13 mouse cellular contexts compared by ENCODE assay signal in the genomic region with DNA sequence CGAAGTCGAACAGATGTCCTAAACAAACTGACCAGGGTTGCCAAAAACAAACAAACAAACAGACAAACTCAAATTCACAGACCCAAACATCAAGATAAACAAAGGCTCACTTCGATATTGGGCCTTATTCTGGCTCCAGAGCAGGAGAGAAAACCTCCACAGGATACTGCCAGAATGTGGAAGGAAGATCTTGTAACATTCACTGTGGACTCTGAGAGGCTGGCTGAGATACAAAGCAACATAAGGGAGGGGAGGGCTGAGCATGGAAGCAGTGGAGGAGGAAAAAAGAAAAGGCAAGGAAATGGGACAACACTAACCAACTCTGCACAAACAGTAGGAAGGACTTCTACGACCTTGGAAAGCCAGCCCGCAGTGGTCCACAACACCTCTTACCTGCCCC. TPM values are rescaled to one million over a fixed set of nuclear protein-coding genes. Genes with fewer than 3 reads are reported as not detected.
DNase-seq lines count a peak whose midpoint lies in the region; ATAC-seq and TF ChIP-seq lines count a peak whose summit lies in the region.
"Had no signal": no experiment of that assay in that cellular context is flagged by ENCODE, and none has a peak within 500 bp of the region (broad histone marks: within the 10 kb centered on the region; RNA-seq: fewer than 3 reads in every experiment).

No protein-coding gene starts in this region.

- no peaks in the 10 kb centered on the region for H3K79me2 ChIP-seq in heart, adult 2 months (replicated peaks; ENCODE audit: control insufficient read depth, insufficient read depth, low read length)

- no peak overlapping the region for H3K9ac ChIP-seq in heart, adult 2 months (ENCODE audit: low read depth, low read length)
- H3K9ac ChIP-seq in stomach, embryonic 15.5 days, result no peak overlapping the region
- no peak overlapping the region for H3K9ac ChIP-seq in stomach, postnatal 0 days (ENCODE audit: low read length)
- no peak overlapping the region for H3K9ac ChIP-seq in hindbrain, postnatal 0 days (replicated peaks; ENCODE audit: low read length)
- H3K9ac ChIP-seq in liver, embryonic 11.5 days (ENCODE audit: low read depth, low read length), result no peak overlapping the region
- H3K9ac ChIP-seq: liver, embryonic 15.5 days had no signal

- H3K4me1 ChIP-seq in heart, embryonic 10.5 days, result peaks cover 14% of the 10 kb centered on the region
- peaks cover 2% of the 10 kb centered on the region for H3K4me1 ChIP-seq in heart, adult 2 months (ENCODE audit: control insufficient read depth, insufficient read depth, low read length)
- peaks cover 8% of the 10 kb centered on the region; the same call in 1 of the 2 replicates for H3K4me1 ChIP-seq in stomach, embryonic 15.5 days
- peaks cover 2% of the 10 kb centered on the region; the same call in 1 of the 2 replicates for H3K4me1 ChIP-seq in stomach, postnatal 0 days (replicated peaks; ENCODE audit: control insufficient read depth, insufficient read depth)
- no peaks in the 10 kb centered on the region for H3K4me1 ChIP-seq in hindbrain, postnatal 0 days (ENCODE audit: insufficient read depth, low read length)
- H3K4me1 ChIP-seq in liver, embryonic 11.5 days (replicated peaks; ENCODE audit: control insufficient read depth, insufficient read depth, low read length), result 0 out of 2 replicates have a peak, but pooled peaks cover 3% of the 10 kb centered on the region

- no peak for TF ChIP-seq EP300 in heart, adult 2 months (IDR thresholded peaks at IDR 0.05; ENCODE audit: insufficient read depth, low read depth, low read length)
- TF ChIP-seq EP300 in stomach, postnatal 0 days (optimal IDR thresholded peaks at IDR 0.05), result no peak

- no peak overlapping the region for H3K27ac ChIP-seq in heart, embryonic 10.5 days
- H3K27ac ChIP-seq in heart, adult 2 months, result no peak overlapping the region
- H3K27ac ChIP-seq in stomach, embryonic 15.5 days, result no peak overlapping the region
- H3K27ac ChIP-seq in stomach, postnatal 0 days (replicated peaks), result no peak overlapping the region
- H3K27ac ChIP-seq in hindbrain, postnatal 0 days, result no peak overlapping the region
- no peak overlapping the region for H3K27ac ChIP-seq in liver, embryonic 11.5 days (ENCODE audit: low read depth, low read length)
- H3K27ac ChIP-seq: layer of hippocampus, adult 2 months; liver, embryonic 15.5 days had no signal

- intact Hi-C loops in heart, adult 2 months (cut with DNase I), result no loop called here

- no peak for ATAC-seq in stomach, embryonic 15.5 days (ENCODE audit: insufficient read depth, low FRiP score, low read depth)
- no peak for ATAC-seq in stomach, postnatal 0 days (ENCODE audit: low FRiP score, low TSS enrichment)
- no peak for ATAC-seq in hindbrain, postnatal 0 days
- ATAC-seq in liver, embryonic 11.5 days (replicated peaks; ENCODE audit: low FRiP score), result no peak

- no peak for DNase-seq in heart, embryonic 10.5 days (ENCODE audit: low spot score)
- DNase-seq in heart, adult 2 months, result no peak
- DNase-seq in stomach, postnatal 0 days (ENCODE audit: low spot score), result no peak
- DNase-seq in hindbrain, postnatal 0 days (ENCODE audit: low spot score), result no peak
- DNase-seq in right cerebral cortex, postnatal 25 days, result peak; percentile 32
- DNase-seq in liver, embryonic 11.5 days (ENCODE audit: low spot score), result no peak
- DNase-seq in urinary bladder, postnatal 14 days (ENCODE audit: low spot score), result no peak
- DNase-seq: heart, postnatal 4 days had no signal

- no peaks in the 10 kb centered on the region for H3K27me3 ChIP-seq in heart, embryonic 10.5 days (ENCODE audit: insufficient read depth, poor library complexity, severe bottlenecking)
- no peaks in the 10 kb centered on the region for H3K27me3 ChIP-seq in heart, adult 2 months (ENCODE audit: control insufficient read depth, insufficient read depth, low read length)
- no peaks in the 10 kb centered on the region for H3K27me3 ChIP-seq in stomach, embryonic 15.5 days (replicated peaks)
- no peaks in the 10 kb centered on the region for H3K27me3 ChIP-seq in stomach, postnatal 0 days (ENCODE audit: control insufficient read depth, insufficient read depth, low read length)
- no peaks in the 10 kb centered on the region for H3K27me3 ChIP-seq in hindbrain, postnatal 0 days (ENCODE audit: insufficient read depth, low read length)
- no peaks in the 10 kb centered on the region for H3K27me3 ChIP-seq in liver, embryonic 11.5 days (replicated peaks; ENCODE audit: control insufficient read depth, insufficient read depth, low read length)

- no peak for TF ChIP-seq POLR2A in heart, adult 2 months (IDR thresholded peaks at IDR 0.05; ENCODE audit: insufficient read depth, low read depth, low read length)

- peak overlapping the region; percentile 87; the same call in 1 of the 2 replicates for H3K4me3 ChIP-seq in heart, embryonic 10.5 days
- H3K4me3 ChIP-seq in heart, adult 2 months, result no peak overlapping the region
- no peak overlapping the region for H3K4me3 ChIP-seq in stomach, embryonic 15.5 days (replicated peaks)
- no peak overlapping the region for H3K4me3 ChIP-seq in stomach, postnatal 0 days (ENCODE audit: low read depth, low read length)
- H3K4me3 ChIP-seq in hindbrain, postnatal 0 days (ENCODE audit: low read length), result peak overlapping the region; percentile 64; the same call in 1 of the 2 replicates
- H3K4me3 ChIP-seq in liver, embryonic 11.5 days (ENCODE audit: low read depth, low read length), result no peak overlapping the region
- H3K4me3 ChIP-seq: liver, embryonic 15.5 days had no signal

- WGBS in heart, embryonic 10.5 days, result 84% methylated on average over 5 of the region's 5 CpGs
- 85% methylated on average over 5 of the region's 5 CpGs for whole genome bisulfite sequencing in heart, adult 2 months
- WGBS in stomach, embryonic 15.5 days, result 86% methylated on average over 5 of the region's 5 CpGs
- 73% methylated on average over 5 of the region's 5 CpGs for WGBS in stomach, postnatal 0 days
- WGBS in hindbrain, postnatal 0 days, result 79% methylated on average over 5 of the region's 5 CpGs
- WGBS in liver, embryonic 11.5 days, result 81% methylated on average over 5 of the region's 5 CpGs

- 0 out of 2 replicates have a peak overlapping the region, but pooled peaks have one; percentile 99 for H3K4me2 ChIP-seq in stomach, embryonic 15.5 days
- H3K4me2 ChIP-seq in stomach, postnatal 0 days (replicated peaks; ENCODE audit: low read depth), result no peak overlapping the region
- peak overlapping the region; percentile 82 for H3K4me2 ChIP-seq in hindbrain, postnatal 0 days (ENCODE audit: low read depth, low read length)
- H3K4me2 ChIP-seq in liver, embryonic 11.5 days, result no peak overlapping the region

- H3K9me3 ChIP-seq in heart, embryonic 10.5 days, result peaks cover 2% of the 10 kb centered on the region; the same call in 1 of the 2 replicates
- H3K9me3 ChIP-seq in stomach, embryonic 15.5 days, result no peaks in the 10 kb centered on the region
- no peaks in the 10 kb centered on the region for H3K9me3 ChIP-seq in stomach, postnatal 0 days (ENCODE audit: control insufficient read depth, low read length)
- H3K9me3 ChIP-seq in hindbrain, postnatal 0 days (ENCODE audit: low read length), result peaks cover 5% of the 10 kb centered on the region
- H3K9me3 ChIP-seq in liver, embryonic 11.5 days (ENCODE audit: control insufficient read depth, low read length), result no peaks in the 10 kb centered on the region
- H3K9me3 ChIP-seq: liver, embryonic 15.5 days had no signal

- peaks cover 14% of the 10 kb centered on the region for H3K36me3 ChIP-seq in heart, embryonic 10.5 days
- no peaks in the 10 kb centered on the region for H3K36me3 ChIP-seq in heart, adult 2 months (ENCODE audit: control insufficient read depth, insufficient read depth, low read length)
- H3K36me3 ChIP-seq in stomach, embryonic 15.5 days, result peaks cover 6% of the 10 kb centered on the region; the same call in 1 of the 2 replicates
- no peaks in the 10 kb centered on the region for H3K36me3 ChIP-seq in stomach, postnatal 0 days (ENCODE audit: control insufficient read depth, insufficient read depth, low read length)
- peaks cover 12% of the 10 kb centered on the region; the same call in 1 of the 2 replicates for H3K36me3 ChIP-seq in hindbrain, postnatal 0 days (ENCODE audit: insufficient read depth, low read length)
- H3K36me3 ChIP-seq in liver, embryonic 11.5 days (ENCODE audit: control insufficient read depth, insufficient read depth, low read length), result peaks cover 9% of the 10 kb centered on the region
- H3K36me3 ChIP-seq: liver, embryonic 15.5 days had no signal

- no peak for TF ChIP-seq CTCF in heart, adult 2 months (IDR thresholded peaks at IDR 0.05)
- no peak for TF ChIP-seq CTCF in stomach, postnatal 0 days (IDR thresholded peaks at IDR 0.05; ENCODE audit: low read depth)
- no peak for TF ChIP-seq CTCF in hindbrain, postnatal 0 days (IDR thresholded peaks at IDR 0.05; ENCODE audit: low read depth)

RNA-seq across cellular contexts. Expression of a gene that starts 24.3 kb away (rescaled TPM):
- polyA plus RNA-seq in heart, embryonic 10.5 days (2016; fragmentation: Nextera tagmentation; extraction: Ambion mirVana), result 10.7 and 10.8 TPM in 2 replicates
- 1 to 10 TPM in 1 of 2 experiments, under 1 TPM in 1; 0.73 to 1.1 TPM for total RNA-seq in heart, adult 2 months (2021)
- 1.1 TPM in 2 replicates for polyA plus RNA-seq in heart, adult 2 months (2012; rRNA removed)
- 5.6 and 6.8 TPM in 2 replicates for polyA plus RNA-seq in stomach, embryonic 15.5 days (2015; fragmentation: Nextera tagmentation; extraction: Ambion mirVana)
- polyA plus RNA-seq in stomach, postnatal 0 days (2015; fragmentation: Nextera tagmentation; extraction: Ambion mirVana), result 1.3 and 1.7 TPM in 2 replicates
- 17.3 and 18.1 TPM in 2 replicates for total RNA-seq in hindbrain, postnatal 0 days (2014; rRNA removed)
- polyA plus RNA-seq in hindbrain, postnatal 0 days (2015; fragmentation: Nextera tagmentation; extraction: Ambion mirVana), result 19.6 and 20.0 TPM in 2 replicates
- 4.4 and 5.1 TPM in 2 replicates for polyA plus RNA-seq in liver, embryonic 11.5 days (2014; fragmentation: Nextera tagmentation; extraction: Ambion mirVana)

RNA-seq across cellular contexts. Expression of a gene that starts 39.5 kb away (rescaled TPM):
- 11.7 and 13.6 TPM in 2 replicates for polyA plus RNA-seq in heart, embryonic 10.5 days (2016; fragmentation: Nextera tagmentation; extraction: Ambion mirVana)
- total RNA-seq in heart, adult 2 months (2021), result 1 to 10 TPM; 4.9 to 5.2 TPM
- polyA plus RNA-seq in heart, adult 2 months (2012; rRNA removed), result 1.1 and 2.9 TPM in 2 replicates
- 12.5 and 14.7 TPM in 2 replicates for polyA plus RNA-seq in stomach, embryonic 15.5 days (2015; fragmentation: Nextera tagmentation; extraction: Ambion mirVana)
- polyA plus RNA-seq in stomach, postnatal 0 days (2015; fragmentation: Nextera tagmentation; extraction: Ambion mirVana), result 5.9 and 6.4 TPM in 2 replicates
- total RNA-seq in hindbrain, postnatal 0 days (2014; rRNA removed), result 10.7 and 14.8 TPM in 2 replicates
- 17.1 and 17.2 TPM in 2 replicates for polyA plus RNA-seq in hindbrain, postnatal 0 days (2015; fragmentation: Nextera tagmentation; extraction: Ambion mirVana)
- 7.9 and 9.8 TPM in 2 replicates for polyA plus RNA-seq in liver, embryonic 11.5 days (2014; fragmentation: Nextera tagmentation; extraction: Ambion mirVana)

RNA-seq across cellular contexts. Expression of a gene that starts 44.3 kb away (rescaled TPM):
- polyA plus RNA-seq in heart, embryonic 10.5 days (2016; fragmentation: Nextera tagmentation; extraction: Ambion mirVana), result not detected in 2 replicates
- total RNA-seq in heart, adult 2 months (2021), result not detected
- polyA plus RNA-seq in heart, adult 2 months (2012; rRNA removed), result not detected in 2 replicates
- not detected in 2 replicates for polyA plus RNA-seq in stomach, embryonic 15.5 days (2015; fragmentation: Nextera tagmentation; extraction: Ambion mirVana)
- 0.02 TPM in 1 of 2 replicates, not detected in the other for polyA plus RNA-seq in stomach, postnatal 0 days (2015; fragmentation: Nextera tagmentation; extraction: Ambion mirVana)
- 0.04 and 0.10 TPM in 2 replicates for total RNA-seq in hindbrain, postnatal 0 days (2014; rRNA removed)
- 0.03 TPM in 1 of 2 replicates, not detected in the other for polyA plus RNA-seq in hindbrain, postnatal 0 days (2015; fragmentation: Nextera tagmentation; extraction: Ambion mirVana)
- polyA plus RNA-seq in liver, embryonic 11.5 days (2014; fragmentation: Nextera tagmentation; extraction: Ambion mirVana), result not detected in 2 replicates
- polyA plus RNA-seq: C2C12; liver, embryonic 15.5 days; stomach, embryonic 16.5 days had no signal

RNA-seq across cellular contexts. Expression of a gene that starts 55.4 kb away (rescaled TPM):
- polyA plus RNA-seq in heart, embryonic 10.5 days (2016; fragmentation: Nextera tagmentation; extraction: Ambion mirVana), result 24.1 and 25.4 TPM in 2 replicates
- 10 to 100 TPM; 15.9 to 18.0 TPM for total RNA-seq in heart, adult 2 months (2021)
- polyA plus RNA-seq in heart, adult 2 months (2012; rRNA removed), result 4.9 and 9.6 TPM in 2 replicates
- polyA plus RNA-seq in stomach, embryonic 15.5 days (2015; fragmentation: Nextera tagmentation; extraction: Ambion mirVana), result 32.3 and 34.4 TPM in 2 replicates
- polyA plus RNA-seq in stomach, postnatal 0 days (2015; fragmentation: Nextera tagmentation; extraction: Ambion mirVana), result 15.9 and 16.9 TPM in 2 replicates
- total RNA-seq in hindbrain, postnatal 0 days (2014; rRNA removed), result 15.2 and 31.8 TPM in 2 replicates
- polyA plus RNA-seq in hindbrain, postnatal 0 days (2015; fragmentation: Nextera tagmentation; extraction: Ambion mirVana), result 16.6 and 18.1 TPM in 2 replicates
- polyA plus RNA-seq in liver, embryonic 11.5 days (2014; fragmentation: Nextera tagmentation; extraction: Ambion mirVana), result 27.5 and 27.9 TPM in 2 replicates

Comparison
In these comparisons a context has a peak if more than half of its experiments do, and no peak if none do; other contexts are left out.
1. H3K4me3 ChIP-seq: peak in heart, embryonic 10.5 days (single experiment) and hindbrain, postnatal 0 days (single experiment); none in heart, adult 2 months (single experiment), stomach, embryonic 15.5 days (single experiment), stomach, postnatal 0 days (single experiment) and liver, embryonic 11.5 days (single experiment).
2. H3K4me2 ChIP-seq: peak in stomach, embryonic 15.5 days (single experiment) and hindbrain, postnatal 0 days (single experiment); none in stomach, postnatal 0 days (single experiment) and liver, embryonic 11.5 days (single experiment).